ENCODE assay signal across 20 mouse cellular contexts in genomic region chr12:73830551-73831203, GRCm38 (mm10).
DNase-seq lines count a peak whose midpoint lies in the region; ATAC-seq lines count a peak whose summit lies in the region.
"Had no signal": no experiment of that assay in that cellular context is flagged by ENCODE, and none has a peak within 500 bp of the region (broad histone marks: within the 10 kb centered on the region; RNA-seq: fewer than 3 reads in every experiment).

No protein-coding gene starts in this region.

- H3K9me3 ChIP-seq in midbrain, embryonic 11.5 days (ENCODE audit: control insufficient read depth, low read length), result no peaks in the 10 kb centered on the region
- H3K9me3 ChIP-seq in midbrain, embryonic 10.5 days (replicated peaks), result no peaks in the 10 kb centered on the region
- no peaks in the 10 kb centered on the region for H3K9me3 ChIP-seq in hindbrain, embryonic 12.5 days (replicated peaks)
- no peaks in the 10 kb centered on the region for H3K9me3 ChIP-seq in midbrain, embryonic 13.5 days
- H3K9me3 ChIP-seq: limb, embryonic 12.5 days; lung, embryonic 15.5 days had no signal

- H3K27me3 ChIP-seq in midbrain, embryonic 11.5 days (ENCODE audit: control insufficient read depth, insufficient read depth, low read length), result no peaks in the 10 kb centered on the region
- no peaks in the 10 kb centered on the region for H3K27me3 ChIP-seq in midbrain, embryonic 10.5 days (ENCODE audit: low read depth, poor library complexity, severe bottlenecking)
- no peaks in the 10 kb centered on the region for H3K27me3 ChIP-seq in hindbrain, embryonic 12.5 days
- H3K27me3 ChIP-seq in midbrain, embryonic 13.5 days, result no peaks in the 10 kb centered on the region
- H3K27me3 ChIP-seq: limb, embryonic 12.5 days; lung, embryonic 15.5 days had no signal

- DNase-seq in midbrain, embryonic 11.5 days (ENCODE audit: low spot score, missing footprints), result no peak
- no peak for DNase-seq in midbrain, embryonic 10.5 days (ENCODE audit: low spot score)
- no peak for DNase-seq in ovary, postnatal 10 days (ENCODE audit: low spot score)
- no peak for DNase-seq in cerebellum, postnatal 25 days
- no peak for DNase-seq in adipocyte (ENCODE audit: low spot score)
- DNase-seq: B cell, adult 2 months; cerebellum, adult 8-10 months; gastrocnemius, postnatal 25 days; kidney, adult 2 months; lung, postnatal 4 days; right cerebral cortex, postnatal 25 days; thymus, adult 18-20 months had no signal

- no peaks in the 10 kb centered on the region for H3K36me3 ChIP-seq in midbrain, embryonic 11.5 days (ENCODE audit: control insufficient read depth, insufficient read depth, low read length)
- H3K36me3 ChIP-seq in midbrain, embryonic 10.5 days, result no peaks in the 10 kb centered on the region
- H3K36me3 ChIP-seq in hindbrain, embryonic 12.5 days, result no peaks in the 10 kb centered on the region
- H3K36me3 ChIP-seq in midbrain, embryonic 13.5 days, result no peaks in the 10 kb centered on the region
- H3K36me3 ChIP-seq: limb, embryonic 12.5 days; lung, embryonic 15.5 days had no signal

- no peak overlapping the region for H3K4me2 ChIP-seq in midbrain, embryonic 11.5 days
- no peak overlapping the region for H3K4me2 ChIP-seq in hindbrain, embryonic 12.5 days (replicated peaks)
- H3K4me2 ChIP-seq in midbrain, embryonic 13.5 days (replicated peaks), result no peak overlapping the region
- H3K4me2 ChIP-seq: heart, embryonic 11.5 days; limb, embryonic 12.5 days; lung, embryonic 15.5 days had no signal

- 84% methylated on average over 10 of the region's 10 CpGs for WGBS in midbrain, embryonic 11.5 days
- 88% methylated on average over 10 of the region's 10 CpGs for WGBS in midbrain, embryonic 10.5 days
- WGBS in hindbrain, embryonic 12.5 days, result 69% methylated on average over 10 of the region's 10 CpGs
- 60% methylated on average over 10 of the region's 10 CpGs for WGBS in midbrain, embryonic 13.5 days

- H3K27ac ChIP-seq in midbrain, embryonic 11.5 days (ENCODE audit: low read depth, low read length), result no peak overlapping the region
- H3K27ac ChIP-seq in midbrain, embryonic 10.5 days (replicated peaks), result no peak overlapping the region
- peak overlapping the region; percentile 68; the same call in 1 of the 2 replicates for H3K27ac ChIP-seq in hindbrain, embryonic 12.5 days
- H3K27ac ChIP-seq in midbrain, embryonic 13.5 days, result peak overlapping the region; percentile 71
- H3K27ac ChIP-seq: limb, embryonic 12.5 days; liver, embryonic 14.5 days; lung, embryonic 15.5 days had no signal

- no peak overlapping the region for H3K9ac ChIP-seq in midbrain, embryonic 11.5 days (ENCODE audit: low read length)
- H3K9ac ChIP-seq in hindbrain, embryonic 12.5 days, result no peak overlapping the region; the same call in 1 of the 2 replicates
- no peak overlapping the region for H3K9ac ChIP-seq in midbrain, embryonic 13.5 days (replicated peaks)
- H3K9ac ChIP-seq: limb, embryonic 12.5 days; liver, embryonic 14.5 days; lung, embryonic 15.5 days had no signal

- H3K4me1 ChIP-seq in midbrain, embryonic 11.5 days (ENCODE audit: control insufficient read depth, insufficient read depth, low read length), result no peaks in the 10 kb centered on the region
- H3K4me1 ChIP-seq in midbrain, embryonic 10.5 days, result peaks cover 11% of the 10 kb centered on the region
- H3K4me1 ChIP-seq in hindbrain, embryonic 12.5 days, result peaks cover 16% of the 10 kb centered on the region
- peaks cover 23% of the 10 kb centered on the region for H3K4me1 ChIP-seq in midbrain, embryonic 13.5 days (replicated peaks)
- H3K4me1 ChIP-seq: limb, embryonic 12.5 days; lung, embryonic 15.5 days had no signal

- peak; percentile 38; the same call in 1 of the 2 replicates for ATAC-seq in midbrain, embryonic 11.5 days (ENCODE audit: low FRiP score)
- ATAC-seq in hindbrain, embryonic 12.5 days (ENCODE audit: low FRiP score), result peak; percentile 65
- peak; percentile 74 for ATAC-seq in midbrain, embryonic 13.5 days
- ATAC-seq: forebrain, embryonic 16.5 days; inflammation-experienced regulatory T-cells, adult 6 months had no signal

- no peak overlapping the region for H3K4me3 ChIP-seq in midbrain, embryonic 11.5 days (ENCODE audit: low read depth, low read length)
- no peak overlapping the region for H3K4me3 ChIP-seq in midbrain, embryonic 10.5 days
- H3K4me3 ChIP-seq in hindbrain, embryonic 12.5 days, result no peak overlapping the region
- no peak overlapping the region for H3K4me3 ChIP-seq in midbrain, embryonic 13.5 days (replicated peaks)
- H3K4me3 ChIP-seq: limb, embryonic 12.5 days; lung, embryonic 15.5 days had no signal

Comparison
In these comparisons a context has a peak if more than half of its experiments do, and no peak if none do; other contexts are left out.
1. H3K27ac ChIP-seq: peak in hindbrain, embryonic 12.5 days (single experiment) and midbrain, embryonic 13.5 days (single experiment); none in midbrain, embryonic 11.5 days (single experiment) and midbrain, embryonic 10.5 days (single experiment).
2. Peak in every context shown above with its lines, with median percentiles within 50 percentile points of each other: ATAC-seq.